Mouse (Mus musculus) myocyte (in vitro differentiated cells): ENCODE data around the gene Igsf3.

Experiments
- CEBPB ChIP-seq: IDR thresholded peaks from 2 replicates; pipeline ENCODE4 v1.6.1; 2011; ENCODE audit warnings: mild to moderate bottlenecking, moderate library complexity; ENCODE audit not compliant: poor library complexity, insufficient read depth, severe bottlenecking
- E2F4 ChIP-seq: IDR thresholded peaks from one replicate; pipeline ENCODE4 v1.6.1; 2011; ENCODE audit warnings: mild to moderate bottlenecking, control low read depth, moderate library complexity; ENCODE audit not compliant: insufficient read depth
- MAX ChIP-seq: IDR thresholded peaks from one replicate; pipeline ENCODE4 v1.6.1; 2011; ENCODE audit warnings: low read depth, mild to moderate bottlenecking, control low read depth
- MYOG ChIP-seq, 3 experiments: IDR thresholded peaks; one replicate each; pipeline ENCODE4 v1.6.1; 2011; ENCODE audit warnings: control low read depth in 2 of 3, low read depth in 2 of 3, mild to moderate bottlenecking in 2 of 3; ENCODE audit not compliant: insufficient read length in 2 of 3, control insufficient read depth in 1 of 3, insufficient read depth in 1 of 3
- POLR2A ChIP-seq: IDR thresholded peaks from one replicate; pipeline ENCODE4 v1.6.1; 2011; ENCODE audit warnings: low read depth, mild to moderate bottlenecking, control low read depth, moderate library complexity; ENCODE audit not compliant: insufficient read length
- POLR2AphosphoS2 ChIP-seq: IDR thresholded peaks from one replicate; pipeline ENCODE4 v1.6.1; 2011; ENCODE audit warnings: low read depth, control low read depth; ENCODE audit not compliant: insufficient read length
- SRF ChIP-seq: IDR thresholded peaks from one replicate; pipeline ENCODE4 v1.6.1; 2011; ENCODE audit warnings: low read depth; ENCODE audit not compliant: control insufficient read depth, insufficient read length
- TCF12 ChIP-seq: IDR thresholded peaks from one replicate; pipeline ENCODE4 v1.6.1; 2011; ENCODE audit warnings: mild to moderate bottlenecking, control low read depth; ENCODE audit not compliant: poor library complexity, insufficient read depth, severe bottlenecking

- no peak for TF ChIP-seq MYOG (IDR thresholded peaks at IDR 0.05; ENCODE audit: control insufficient read depth in 1 of 3, insufficient read depth in 1 of 3, insufficient read length in 2 of 3, low read depth in 2 of 3)
- TF ChIP-seq E2F4: no peak
- no peak for TF ChIP-seq POLR2A
- TF ChIP-seq CEBPB: no peak
- no peak for TF ChIP-seq TCF12
- no peak for TF ChIP-seq MAX
- TF ChIP-seq POLR2AphosphoS2: no peak
- no peak for TF ChIP-seq SRF
These were observed 33.3 kb downstream of the Igsf3 start for GRCm38 (mm10) chr3:101410202-101410601.
